Mouse (Mus musculus) E14TG2a.4 (cell line): ENCODE data around the gene Stard13.

Source experiments
- CTCF ChIP-seq: conservative IDR thresholded peaks from 2 replicates; pipeline ENCODE4 v1.5.1; 2014; ENCODE audit warnings: low read length
- NANOG ChIP-seq: IDR thresholded peaks from 2 replicates; pipeline ENCODE4 v1.6.1; 2014; ENCODE audit warnings: borderline replicate concordance, low read length, mixed read lengths

DNA sequence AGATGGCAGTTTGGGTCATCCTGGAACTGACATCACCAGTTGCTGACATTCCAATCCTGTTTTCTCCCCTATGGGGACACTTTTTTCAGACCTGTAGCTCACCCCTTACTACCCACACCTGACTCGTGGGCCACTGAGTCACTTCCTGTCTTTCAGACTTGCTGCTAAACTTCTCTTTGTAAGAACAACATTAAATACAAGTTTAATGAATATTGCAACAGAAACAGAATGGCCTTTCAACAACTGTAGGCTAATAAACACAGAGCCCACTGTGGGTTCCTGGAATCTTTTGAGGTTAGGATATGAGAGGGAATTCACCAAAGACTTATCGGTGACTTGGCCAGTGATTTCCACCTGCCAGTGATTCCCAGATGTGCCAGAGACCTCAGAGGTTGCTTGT, 123.8 kb downstream of the Stard13 start:
- no peak for TF ChIP-seq CTCF
- TF ChIP-seq NANOG: no peak
